Mouse (Mus musculus) embryonic facial prominence, embryonic 15.5 days (tissue): ENCODE results near the gene Cd200. TPM values are rescaled to one million over a fixed set of nuclear protein-coding genes. Genes with fewer than 3 reads are reported as not detected.

ENCODE experiments used
- ATAC-seq: fragments of 200-750 bp; cut with Nextera tagmentation; 2 replicates; pipeline ENCODE4 v1.8.0; 2017; ENCODE audit warnings: low read depth, moderate TSS enrichment; ENCODE audit not compliant: insufficient number of reproducible peaks, low FRiP score, low TSS enrichment
- H3K27ac ChIP-seq: fragments of 300-500 bp; sonication (generic); replicated peaks from 2 replicates; pipeline ENCODE4 v1.5.1; 2015; ENCODE audit warnings: mild to moderate bottlenecking, inconsistent platforms
- H3K27me3 ChIP-seq: fragments of 300-500 bp; sonication (generic); 2 replicates; pipeline ENCODE4 v1.6.1; 2015; ENCODE audit warnings: inconsistent platforms
- H3K36me3 ChIP-seq: fragments of 300-500 bp; sonication (generic); 2 replicates; pipeline ENCODE4 v1.6.1; 2015; ENCODE audit warnings: mild to moderate bottlenecking, inconsistent platforms
- H3K4me1 ChIP-seq: fragments of 300-500 bp; sonication (generic); 2 replicates; pipeline ENCODE4 v1.6.1; 2015; ENCODE audit warnings: inconsistent platforms
- H3K4me2 ChIP-seq: fragments of 300-500 bp; sonication (generic); replicated peaks from 2 replicates; pipeline ENCODE4 v1.6.1; 2015; ENCODE audit warnings: mild to moderate bottlenecking, inconsistent platforms
- H3K4me3 ChIP-seq: fragments of 300-500 bp; sonication (generic); replicated peaks from 2 replicates; pipeline ENCODE4 v1.5.1; 2015; ENCODE audit warnings: mild to moderate bottlenecking, inconsistent platforms
- H3K9ac ChIP-seq: fragments of 300-500 bp; sonication (generic); 2 replicates; pipeline ENCODE4 v1.6.1; 2015; ENCODE audit warnings: inconsistent platforms
- H3K9me3 ChIP-seq: fragments of 300-500 bp; sonication (generic); replicated peaks from 2 replicates; pipeline ENCODE4 v1.6.1; 2016; ENCODE audit warnings: inconsistent platforms
- WGBS: fragments of 180-500 bp; shearing (Covaris S2); methylation state at CpG from one replicate; pipeline ENCODE4 v1.1.7; 2015; 5-methylcytosine and 5-hydroxymethylcytosine counted together
- polyA plus RNA-seq: library from polyadenylated mRNA; unstranded; fragments of >200 nt; fragmentation: Nextera tagmentation; extraction: Ambion mirVana; gene quantifications from 2 replicates; pipeline ENCODE4 v1.2.1, GENCODE M21; 2015

Cd200 gene
- polyA plus RNA-seq, 1 experiment from 2014 or later = 50.0 TPM

DNA sequence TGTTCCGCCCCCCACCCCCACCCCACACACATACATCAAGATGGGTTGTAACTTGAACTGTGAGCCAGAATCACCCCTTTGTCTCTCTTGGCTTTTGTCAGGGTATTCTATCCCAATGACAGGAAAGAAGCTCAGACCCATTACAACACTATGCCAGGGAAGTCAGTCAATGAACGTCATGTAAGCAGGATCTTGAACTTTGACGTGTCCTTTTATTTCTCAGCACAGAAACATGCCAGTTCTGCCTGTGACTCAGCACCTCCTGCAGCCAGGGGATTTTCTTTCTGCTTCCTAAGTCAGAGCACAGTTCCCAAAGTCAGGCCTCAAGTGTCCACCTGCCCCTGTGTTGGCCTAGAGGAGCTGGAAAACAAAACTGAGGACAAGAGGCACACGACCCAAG lies 31.5 kb downstream of the Cd200 start:
- Histone ChIP-seq H3K27ac (no peak overlapping the region), H3K9me3 (no peaks in the 10 kb centered on the region), H3K27me3 (no peaks in the 10 kb centered on the region), H3K36me3 (no peaks in the 10 kb centered on the region), H3K9ac (no peak overlapping the region), H3K4me3 (no peak overlapping the region), H3K4me2 (no peak overlapping the region), H3K4me1 (no peaks in the 10 kb centered on the region)
- WGBS = 71% methylated on average over 4 of the region's 4 CpGs
- ATAC-seq = no peak

GRCm38 (mm10) chr16:45376812-45377211 lies 32.0 kb downstream of the Cd200 start:
- Histone ChIP-seq H3K4me3 (no peak overlapping the region), H3K27me3 (no peaks in the 10 kb centered on the region), H3K36me3 (no peaks in the 10 kb centered on the region), H3K27ac (no peak overlapping the region), H3K4me2 (no peak overlapping the region), H3K4me1 (no peaks in the 10 kb centered on the region), H3K9ac (no peak overlapping the region), H3K9me3 (no peaks in the 10 kb centered on the region)
- WGBS = 44% methylated on average over 2 of the region's 2 CpGs
- ATAC-seq = no peak

DNA sequence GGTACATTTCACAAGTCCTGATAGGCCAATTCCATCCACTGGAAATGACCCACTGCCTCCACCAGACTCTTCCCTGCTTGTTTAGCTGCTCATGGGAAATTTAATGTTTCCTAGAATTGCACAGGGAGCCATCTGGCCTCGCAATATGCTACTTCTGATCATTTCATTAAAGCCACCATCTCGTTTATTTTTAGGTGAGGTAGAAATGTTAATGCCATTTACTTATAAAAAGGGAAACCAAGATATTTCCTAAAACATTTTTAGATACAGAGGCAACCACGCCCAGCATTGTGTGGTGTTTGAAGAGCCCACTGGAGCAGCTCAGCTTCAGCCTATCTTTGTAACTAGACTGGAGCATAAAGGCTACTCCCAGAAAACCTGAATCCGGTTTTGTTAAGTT lies 32.6 kb downstream of the Cd200 start:
- WGBS = 75% methylated on average over 4 of the region's 4 CpGs
- H3K4me2 ChIP-seq = no peak overlapping the region
- no peaks in the 10 kb centered on the region for H3K4me1 ChIP-seq
- H3K9me3 ChIP-seq = no peaks in the 10 kb centered on the region
- H3K27me3 ChIP-seq = no peaks in the 10 kb centered on the region
- H3K27ac ChIP-seq = no peak overlapping the region
- H3K4me3 ChIP-seq = no peak overlapping the region
- no peak overlapping the region for H3K9ac ChIP-seq
- no peaks in the 10 kb centered on the region for H3K36me3 ChIP-seq
- ATAC-seq = no peak

DNA sequence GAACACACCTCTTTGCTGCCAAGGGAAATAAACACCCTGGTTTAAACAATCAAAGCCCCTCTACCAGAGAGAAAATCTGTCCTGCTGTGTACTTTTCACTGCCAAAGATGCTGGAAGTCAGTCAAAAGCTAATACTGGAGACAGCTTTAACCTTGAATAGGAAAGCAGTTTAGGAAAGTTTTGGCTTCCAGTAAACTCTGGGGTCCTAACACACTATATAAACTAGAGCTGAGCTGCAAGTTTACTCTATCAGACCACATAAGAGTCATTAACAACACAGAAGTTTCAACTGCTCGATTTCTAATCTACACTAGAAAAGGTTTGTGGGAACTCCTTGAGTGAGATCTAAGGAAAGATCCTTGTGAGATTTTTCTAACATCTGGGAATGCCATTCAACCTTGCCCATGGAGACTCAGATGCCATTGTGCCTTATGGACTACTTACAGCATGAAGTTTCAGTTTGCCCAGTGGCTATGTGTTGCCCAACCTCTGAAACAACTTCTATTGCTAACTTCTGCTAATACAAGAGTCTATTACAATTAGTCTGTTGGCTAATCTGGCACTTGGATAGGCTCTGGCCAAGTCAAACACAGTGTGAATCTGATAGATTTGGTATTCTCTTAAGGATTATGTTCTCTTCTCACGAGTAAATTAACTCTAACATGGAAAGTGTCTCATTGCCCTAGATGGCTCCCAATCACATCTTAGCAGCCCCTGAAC lies 33.2 kb downstream of the Cd200 start:
- no peak overlapping the region for H3K27ac ChIP-seq
- no peak for ATAC-seq
- 74% methylated on average over 2 of the region's 2 CpGs for WGBS

GRCm38 (mm10) chr16:45374074-45374473 lies 34.8 kb downstream of the Cd200 start:
- H3K9ac ChIP-seq = no peak overlapping the region
- no peaks in the 10 kb centered on the region for H3K4me1 ChIP-seq
- no peak overlapping the region for H3K4me2 ChIP-seq
- H3K4me3 ChIP-seq = no peak overlapping the region
- ATAC-seq = no peak
- no peaks in the 10 kb centered on the region for H3K9me3 ChIP-seq
- 80% methylated on average over 2 of the region's 2 CpGs for WGBS
- no peaks in the 10 kb centered on the region for H3K36me3 ChIP-seq
- H3K27ac ChIP-seq = no peak overlapping the region
- H3K27me3 ChIP-seq = no peaks in the 10 kb centered on the region

More for the DNA sequence above, 33.2 kb downstream of the Cd200 start:
- Histone ChIP-seq H3K27me3 (no peaks in the 10 kb centered on the region), H3K4me1 (no peaks in the 10 kb centered on the region), H3K36me3 (no peaks in the 10 kb centered on the region), H3K9ac (no peak overlapping the region), H3K9me3 (no peaks in the 10 kb centered on the region), H3K4me3 (no peak overlapping the region), H3K4me2 (no peak overlapping the region)

DNA sequence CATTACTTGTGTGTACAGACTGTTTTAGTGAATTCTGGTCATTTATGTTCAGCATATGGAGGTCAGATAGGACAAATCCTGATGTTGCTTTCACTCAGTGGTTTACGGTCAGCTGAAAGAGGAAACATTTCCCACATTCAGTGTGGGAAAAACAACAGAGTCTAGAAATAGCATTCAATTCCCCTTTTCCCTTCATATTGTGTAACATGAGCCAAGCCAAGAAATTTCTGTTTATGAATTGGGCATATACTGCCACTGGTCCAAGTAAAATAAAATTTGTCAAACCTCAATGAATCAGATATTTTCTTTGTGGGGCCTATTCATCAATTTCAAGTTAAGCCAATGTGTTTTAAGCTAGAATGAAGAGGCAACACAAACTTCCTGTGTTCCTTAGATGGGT lies 37.8 kb downstream of the Cd200 start:
- Histone ChIP-seq H3K27me3 (no peaks in the 10 kb centered on the region), H3K4me2 (no peak overlapping the region), H3K9me3 (no peaks in the 10 kb centered on the region), H3K4me3 (no peak overlapping the region), H3K4me1 (no peaks in the 10 kb centered on the region), H3K36me3 (no peaks in the 10 kb centered on the region), H3K27ac (no peak overlapping the region), H3K9ac (no peak overlapping the region)
- no peak for ATAC-seq
- WGBS = 82% methylated on average over 1 of the region's 1 CpGs

DNA sequence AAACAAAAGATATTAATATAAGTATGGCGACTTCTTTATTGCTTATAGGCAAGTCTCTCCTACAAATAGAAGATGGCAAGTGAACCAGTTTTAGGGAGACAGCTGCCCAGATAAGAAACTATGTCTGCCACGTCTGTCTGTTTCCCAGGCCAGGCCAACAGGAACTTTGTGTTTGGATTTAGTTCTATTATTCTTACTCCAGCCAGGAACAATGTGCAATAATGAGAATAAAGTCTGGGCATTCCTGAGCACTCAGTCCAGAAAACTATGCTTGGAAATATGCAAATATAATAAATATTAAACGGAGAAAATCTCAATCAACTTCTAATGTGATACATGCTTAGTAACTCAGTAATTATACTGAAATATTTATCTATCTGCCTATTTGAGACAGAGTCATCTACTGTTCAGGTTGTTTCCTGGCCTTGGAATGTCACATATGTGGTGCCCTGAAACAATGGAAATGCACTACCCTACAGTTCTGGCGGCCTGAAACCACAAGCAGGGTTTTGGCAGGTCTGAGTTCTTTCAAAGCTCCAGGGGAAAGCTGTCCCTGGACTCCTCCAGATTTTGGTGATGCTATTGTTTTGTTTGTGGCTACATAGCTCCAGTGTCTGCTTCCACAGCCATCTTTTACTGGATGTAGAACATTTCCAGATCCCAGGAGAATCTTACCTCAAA lies 39.4 kb downstream of the Cd200 start:
- no peak for ATAC-seq
- H3K4me1 ChIP-seq = no peaks in the 10 kb centered on the region
- H3K9me3 ChIP-seq = no peaks in the 10 kb centered on the region
- no peak overlapping the region for H3K27ac ChIP-seq
- no peak overlapping the region for H3K4me2 ChIP-seq
- no peak overlapping the region for H3K9ac ChIP-seq
- H3K27me3 ChIP-seq = no peaks in the 10 kb centered on the region
- no peak overlapping the region for H3K4me3 ChIP-seq
- H3K36me3 ChIP-seq = no peaks in the 10 kb centered on the region
- 74% methylated on average over 4 of the region's 4 CpGs for WGBS

DNA sequence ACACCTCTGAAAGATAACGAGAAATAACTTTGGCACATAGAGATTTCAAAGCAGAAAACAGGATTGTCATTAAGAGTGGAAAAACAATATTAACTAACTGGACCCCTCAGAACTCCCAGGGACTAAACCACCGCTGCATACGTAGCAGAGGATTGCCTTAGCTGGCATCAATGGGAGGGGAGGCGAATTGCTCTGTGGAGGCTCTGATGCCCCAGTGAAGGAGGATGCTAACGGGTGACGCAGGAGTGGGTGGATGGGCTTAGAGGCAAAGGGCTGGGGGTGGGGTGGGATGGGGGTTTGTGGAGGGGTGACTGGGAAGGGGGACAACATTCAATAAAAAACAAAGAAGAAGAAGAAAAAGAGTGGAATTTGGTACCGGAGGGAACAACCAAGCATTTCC lies 42.7 kb downstream of the Cd200 start:
- no peak for ATAC-seq
- Histone ChIP-seq H3K4me3 (no peak overlapping the region), H3K27ac (no peak overlapping the region), H3K9me3 (no peaks in the 10 kb centered on the region), H3K4me2 (no peak overlapping the region), H3K36me3 (no peaks in the 10 kb centered on the region), H3K4me1 (no peaks in the 10 kb centered on the region), H3K27me3 (no peaks in the 10 kb centered on the region), H3K9ac (no peak overlapping the region)
- 77% methylated on average over 7 of the region's 7 CpGs for WGBS

DNA sequence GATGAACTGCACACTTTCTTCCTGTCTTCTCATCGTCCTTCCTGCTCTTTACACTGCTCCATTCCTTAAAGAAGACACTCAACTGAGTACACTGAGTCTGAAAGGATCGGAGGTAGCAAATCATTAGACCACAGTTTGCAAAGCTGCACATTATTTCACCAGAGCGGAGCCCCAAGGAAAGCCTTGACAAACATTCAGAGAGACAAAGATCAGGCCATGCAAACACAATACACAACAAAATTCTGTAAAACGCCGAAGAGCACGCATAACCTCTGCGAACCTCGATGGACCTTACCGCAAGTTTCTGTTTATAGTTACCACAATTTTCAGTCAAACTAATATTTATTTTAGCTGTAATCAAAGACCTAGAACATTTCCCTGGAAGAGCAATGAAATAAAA lies 43.5 kb downstream of the Cd200 start:
- H3K27ac ChIP-seq = no peak overlapping the region
- ATAC-seq = no peak
- no peaks in the 10 kb centered on the region for H3K27me3 ChIP-seq
- H3K4me3 ChIP-seq = no peak overlapping the region
- H3K4me2 ChIP-seq = no peak overlapping the region
- H3K4me1 ChIP-seq = no peaks in the 10 kb centered on the region
- no peaks in the 10 kb centered on the region for H3K36me3 ChIP-seq
- H3K9ac ChIP-seq = no peak overlapping the region
- H3K9me3 ChIP-seq = no peaks in the 10 kb centered on the region
- 83% methylated on average over 9 of the region's 9 CpGs for WGBS

GRCm38 (mm10) chr16:45364627-45365026 lies 44.2 kb downstream of the Cd200 start:
- WGBS = 81% methylated on average over 1 of the region's 1 CpGs
- no peak overlapping the region for H3K27ac ChIP-seq
- no peak overlapping the region for H3K4me3 ChIP-seq
- H3K4me2 ChIP-seq = no peak overlapping the region
- H3K9ac ChIP-seq = no peak overlapping the region
- no peaks in the 10 kb centered on the region for H3K27me3 ChIP-seq
- no peaks in the 10 kb centered on the region for H3K9me3 ChIP-seq
- H3K36me3 ChIP-seq = no peaks in the 10 kb centered on the region
- no peaks in the 10 kb centered on the region for H3K4me1 ChIP-seq
- ATAC-seq = no peak

- no peak overlapping the region for H3K27ac ChIP-seq
- no peaks in the 10 kb centered on the region for H3K9me3 ChIP-seq
- no peaks in the 10 kb centered on the region for H3K4me1 ChIP-seq
These were observed 45.3 kb downstream of the Cd200 start for GRCm38 (mm10) chr16:45363480-45364045.

More at GRCm38 (mm10) chr16:45363480-45364045, 45.3 kb downstream of the Cd200 start:
- no peaks in the 10 kb centered on the region for H3K27me3 ChIP-seq
- WGBS = 72% methylated on average over 4 of the region's 4 CpGs
- ATAC-seq = no peak
- no peak overlapping the region for H3K9ac ChIP-seq
- H3K4me2 ChIP-seq = no peak overlapping the region
- H3K4me3 ChIP-seq = no peak overlapping the region
- no peaks in the 10 kb centered on the region for H3K36me3 ChIP-seq
